Mouse (Mus musculus) naive thymus-derived CD4-positive, alpha-beta T cell, adult 2 months (primary cell): ENCODE data around the gene Pglyrp1.
"Not testable (repeated sequence)": the region's sequence is repeated elsewhere in the genome, so short reads cannot be mapped to it uniquely, and the experiment has no call there.

Source experiments
- DNase-seq: peaks from one replicate; pipeline ENCODE4 v3.0.0-alpha.2; 2011; ENCODE audit warnings: low read depth

The Pglyrp1 gene

GRCm38 (mm10) chr7:18871031-18871430 is at the start of gene Pglyrp1:
Gene Pglyrp1 (plus strand): TSS chr7:18871331.
- not testable (repeated sequence) for DNase-seq

- no peak for DNase-seq
Observed at GRCm38 (mm10) chr7:18821507-18821906, 49.6 kb upstream of the Pglyrp1 start, which contains the start of gene Psg17. Gene Psg17 (minus strand): TSS chr7:18821607.

- DNase-seq = no peak
Observed at GRCm38 (mm10) chr7:18827792-18828546, 43.2 kb upstream of the Pglyrp1 start.

- peak; percentile 13 for DNase-seq
Observed at GRCm38 (mm10) chr7:18828592-18828991, 42.5 kb upstream of the Pglyrp1 start.

- DNase-seq = no peak
Observed at GRCm38 (mm10) chr7:18829545-18829944, 41.6 kb upstream of the Pglyrp1 start.

- no peak for DNase-seq
Observed at GRCm38 (mm10) chr7:18832298-18832697, 38.8 kb upstream of the Pglyrp1 start.

GRCm38 (mm10) chr7:18839865-18840264 is 31.3 kb upstream of the Pglyrp1 start, which contains the start of gene Mill2:
Gene Mill2 (plus strand): TSS chr7:18839966.
- peak; percentile 10 for DNase-seq

- peak; percentile 54 for DNase-seq
Observed at GRCm38 (mm10) chr7:18840386-18841173, 30.6 kb upstream of the Pglyrp1 start.

GRCm38 (mm10) chr7:18841174-18841567 is 30.0 kb upstream of the Pglyrp1 start:
- DNase-seq = no peak

- no peak for DNase-seq
Observed at GRCm38 (mm10) chr7:18844811-18845210, 26.3 kb upstream of the Pglyrp1 start.

GRCm38 (mm10) chr7:18848395-18848794 is 22.7 kb upstream of the Pglyrp1 start:
- no peak for DNase-seq

GRCm38 (mm10) chr7:18858310-18858916 is 12.7 kb upstream of the Pglyrp1 start:
- no peak for DNase-seq

- no peak for DNase-seq
Observed at GRCm38 (mm10) chr7:18862801-18863200, 8.3 kb upstream of the Pglyrp1 start.

GRCm38 (mm10) chr7:18868491-18868890 is 2.6 kb upstream of the Pglyrp1 start:
- no peak for DNase-seq

- no peak for DNase-seq
Observed at GRCm38 (mm10) chr7:18872014-18872802, 1.1 kb downstream of the Pglyrp1 start.

- no peak for DNase-seq
Observed at GRCm38 (mm10) chr7:18872816-18873215, 1.7 kb downstream of the Pglyrp1 start.

GRCm38 (mm10) chr7:18873253-18873652 is 2.1 kb downstream of the Pglyrp1 start:
- peak; percentile 91 for DNase-seq

GRCm38 (mm10) chr7:18875372-18875771 is 4.2 kb downstream of the Pglyrp1 start:
- DNase-seq = no peak

- DNase-seq = no peak
Observed at GRCm38 (mm10) chr7:18878691-18879090, 7.6 kb downstream of the Pglyrp1 start.

- DNase-seq = peak; percentile 52
Observed at GRCm38 (mm10) chr7:18883991-18884744, 13.0 kb downstream of the Pglyrp1 start.
